Mouse (Mus musculus): ENCODE data around the gene Smarcc1.

The Smarcc1 gene

GRCm38 (mm10) chr9:110284075-110284697 is 166.7 kb downstream of the Smarcc1 start:
- in situ Hi-C loops (cut with MboI): no loop called here

GRCm38 (mm10) chr9:110287321-110287924 is 169.9 kb downstream of the Smarcc1 start:
- in situ Hi-C loops (cut with MboI): no loop called here
